In the genomic region with DNA sequence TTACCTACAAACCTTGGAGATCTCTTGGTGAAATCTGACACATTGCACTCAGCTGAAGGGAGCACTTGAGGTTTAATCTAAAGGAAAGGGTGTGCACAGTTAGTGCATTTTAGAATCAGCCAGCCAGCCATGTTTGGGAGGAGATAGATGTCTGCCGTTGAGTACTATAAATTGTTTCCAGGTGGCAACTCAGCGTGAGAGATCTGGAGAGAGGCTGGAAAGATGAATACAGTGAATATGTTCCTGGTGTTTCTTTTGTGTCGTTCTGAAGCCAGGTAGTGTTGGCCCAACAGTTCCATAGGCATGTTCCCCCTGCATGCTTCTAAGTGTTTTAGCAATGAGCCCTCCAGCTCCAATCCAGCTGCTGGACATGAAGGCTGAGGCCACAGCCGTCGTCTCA, we compare ENCODE assay signal across 23 mouse cellular contexts. TPM values are rescaled to one million over a fixed set of nuclear protein-coding genes. Genes with fewer than 3 reads are reported as not detected.
A peak's percentile ranks its signal among the peaks of the same experiment; 100 is the strongest.
DNase-seq lines count a peak whose midpoint lies in the region; ATAC-seq and TF ChIP-seq lines count a peak whose summit lies in the region.
"Had no signal": no experiment of that assay in that cellular context is flagged by ENCODE, and none has a peak within 500 bp of the region (broad histone marks: within the 10 kb centered on the region; RNA-seq: fewer than 3 reads in every experiment).

No protein-coding gene starts in this region.

- H3K27me3 ChIP-seq in cerebellum, adult 2 months (ENCODE audit: control insufficient read depth, insufficient read depth, low read length), result no peaks in the 10 kb centered on the region
- no peaks in the 10 kb centered on the region for H3K27me3 ChIP-seq in embryonic facial prominence, embryonic 12.5 days
- H3K27me3 ChIP-seq in midbrain, embryonic 15.5 days (replicated peaks), result no peaks in the 10 kb centered on the region
- H3K27me3 ChIP-seq: embryonic facial prominence, embryonic 13.5 days; hindbrain, embryonic 15.5 days; intestine, embryonic 15.5 days; liver, embryonic 13.5 days; neural tube, embryonic 15.5 days had no signal

- no peak for ATAC-seq in embryonic facial prominence, embryonic 12.5 days (ENCODE audit: insufficient number of reproducible peaks, insufficient read depth, low FRiP score, low TSS enrichment)
- no peak for ATAC-seq in midbrain, embryonic 15.5 days (replicated peaks)
- ATAC-seq: activated CD4-positive, CD25-positive, alpha-beta regulatory T cell, adult 4 months; forebrain, embryonic 14.5 days; intestine, embryonic 15.5 days had no signal

- 34% methylated on average over 5 of the region's 5 CpGs for WGBS in cerebellum, adult 2 months
- 32% methylated on average over 5 of the region's 5 CpGs for WGBS in embryonic facial prominence, embryonic 12.5 days
- WGBS in midbrain, embryonic 15.5 days, result 91% methylated on average over 5 of the region's 5 CpGs

- TF ChIP-seq CTCF in cerebellum, adult 2 months (IDR thresholded peaks at IDR 0.05; ENCODE audit: borderline replicate concordance, insufficient read depth, low read depth, low read length), result no peak

- DNase-seq in brain, adult 2 months (ENCODE audit: low read depth, low spot score), result peak; percentile 56
- peak; percentile 37 to 71 for DNase-seq in cerebellum, adult 2 months
- peak; percentile 50 to 69 for DNase-seq in cerebellum, postnatal 25 days
- no peak for DNase-seq in kidney, postnatal 4 days
- no peak for DNase-seq in lung, postnatal 4 days
- DNase-seq: adrenal gland, adult 8-10 months; gastrocnemius, adult 2 months; heart, postnatal 4 days; kidney, postnatal 25 days; liver, embryonic 13.5 days; lung, embryonic 14.5 days; right cerebral cortex, adult 18-20 months; thymus, adult 18-20 months; thymus, postnatal 4 days had no signal

- no peak overlapping the region for H3K4me2 ChIP-seq in embryonic facial prominence, embryonic 12.5 days (replicated peaks)
- no peak overlapping the region for H3K4me2 ChIP-seq in midbrain, embryonic 15.5 days
- H3K4me2 ChIP-seq: embryonic facial prominence, embryonic 13.5 days; hindbrain, embryonic 15.5 days; intestine, embryonic 15.5 days; liver, embryonic 13.5 days; lung, embryonic 14.5 days; neural tube, embryonic 15.5 days had no signal

- no peaks in the 10 kb centered on the region for H3K36me3 ChIP-seq in embryonic facial prominence, embryonic 12.5 days
- no peaks in the 10 kb centered on the region for H3K36me3 ChIP-seq in midbrain, embryonic 15.5 days (replicated peaks)
- H3K36me3 ChIP-seq: embryonic facial prominence, embryonic 13.5 days; hindbrain, embryonic 15.5 days; intestine, embryonic 15.5 days; liver, embryonic 13.5 days; neural tube, embryonic 15.5 days had no signal

- no peak overlapping the region for H3K27ac ChIP-seq in cerebellum, adult 2 months (ENCODE audit: insufficient read depth, low read length)
- H3K27ac ChIP-seq in embryonic facial prominence, embryonic 12.5 days, result peak overlapping the region; percentile 37; the same call in 1 of the 2 replicates
- H3K27ac ChIP-seq in midbrain, embryonic 15.5 days, result no peak overlapping the region
- H3K27ac ChIP-seq: gastrocnemius, adult 2 months; hindbrain, embryonic 15.5 days; intestine, embryonic 15.5 days; liver, embryonic 13.5 days; macrophage; neural tube, embryonic 15.5 days had no signal

- H3K4me1 ChIP-seq in cerebellum, adult 2 months (ENCODE audit: control insufficient read depth, insufficient read depth, low read length), result peaks cover 23% of the 10 kb centered on the region
- H3K4me1 ChIP-seq in embryonic facial prominence, embryonic 12.5 days, result peaks cover 22% of the 10 kb centered on the region
- no peaks in the 10 kb centered on the region for H3K4me1 ChIP-seq in midbrain, embryonic 15.5 days
- H3K4me1 ChIP-seq: hindbrain, embryonic 15.5 days; intestine, embryonic 15.5 days; liver, embryonic 13.5 days; neural tube, embryonic 15.5 days had no signal

- no peaks in the 10 kb centered on the region for H3K9me3 ChIP-seq in embryonic facial prominence, embryonic 12.5 days
- no peaks in the 10 kb centered on the region for H3K9me3 ChIP-seq in midbrain, embryonic 15.5 days
- H3K9me3 ChIP-seq: embryonic facial prominence, embryonic 13.5 days; intestine, embryonic 15.5 days; liver, embryonic 13.5 days; neural tube, embryonic 15.5 days had no signal

- H3K9ac ChIP-seq in embryonic facial prominence, embryonic 12.5 days, result no peak overlapping the region
- no peak overlapping the region for H3K9ac ChIP-seq in midbrain, embryonic 15.5 days
- H3K9ac ChIP-seq: embryonic facial prominence, embryonic 13.5 days; hindbrain, embryonic 15.5 days; intestine, embryonic 15.5 days; liver, embryonic 13.5 days; lung, embryonic 14.5 days; neural tube, embryonic 15.5 days had no signal

- H3K4me3 ChIP-seq in cerebellum, adult 2 months (replicated peaks; ENCODE audit: insufficient read depth, low read depth, low read length), result no peak overlapping the region
- no peak overlapping the region for H3K4me3 ChIP-seq in embryonic facial prominence, embryonic 12.5 days
- H3K4me3 ChIP-seq in midbrain, embryonic 15.5 days, result no peak overlapping the region
- H3K4me3 ChIP-seq: embryonic facial prominence, embryonic 13.5 days; gastrocnemius, adult 2 months; hindbrain, embryonic 15.5 days; intestine, embryonic 15.5 days; liver, embryonic 13.5 days; neural tube, embryonic 15.5 days had no signal

- TF ChIP-seq POLR2A in cerebellum, adult 2 months (IDR thresholded peaks at IDR 0.05; ENCODE audit: borderline replicate concordance, insufficient read depth, low read length), result no peak

RNA-seq across cellular contexts. Expression of a gene that starts 37.1 kb away (rescaled TPM):
- 1.1 and 1.4 TPM in 2 replicates for polyA plus RNA-seq in cerebellum, adult 2 months (2012; rRNA removed)
- 2.0 and 2.3 TPM in 2 replicates for polyA plus RNA-seq in embryonic facial prominence, embryonic 12.5 days (2016; fragmentation: Nextera tagmentation; extraction: Ambion mirVana)
- 0.08 and 0.19 TPM in 2 replicates for polyA plus RNA-seq in midbrain, embryonic 15.5 days (2015; fragmentation: Nextera tagmentation; extraction: Ambion mirVana)
- polyA plus RNA-seq: activated CD4-positive, CD25-positive, alpha-beta regulatory T cell, adult 4 months; macrophage had no signal

Comparison
In these comparisons a context has a peak if more than half of its experiments do, and no peak if none do; other contexts are left out.
1. DNase-seq: peak in brain, adult 2 months (single experiment), cerebellum, adult 2 months (2 of 2) and cerebellum, postnatal 25 days (2 of 2); none in kidney, postnatal 4 days (0 of 2) and lung, postnatal 4 days (0 of 2).